Mouse (Mus musculus): Measurements from ENCODE around the gene C2cd4d. TPM values are rescaled to one million over a fixed set of nuclear protein-coding genes. Genes with fewer than 3 reads are reported as not detected.

Gene C2cd4d
- polyA plus RNA-seq, 1 experiment from 2014 or later = 0.34 TPM

- WGBS (ENCODE audit: insufficient replicate concordance) = 28% methylated on average over 13 of the region's 13 CpGs
- Histone ChIP-seq H3K36me3 (replicated peaks; ENCODE audit: insufficient read depth, low read length) (no peaks in the 10 kb centered on the region; the same call in 1 of the 2 replicates), H3K27me3 (ENCODE audit: insufficient read depth, low read length) (no peaks in the 10 kb centered on the region), H3K4me2 (ENCODE audit: low read depth, low read length) (no peak overlapping the region), H3K4me3 (ENCODE audit: low read depth, low read length) (no peak overlapping the region), H3K9me3 (ENCODE audit: low read length) (no peaks in the 10 kb centered on the region), H3K4me1 (ENCODE audit: insufficient read depth) (peaks cover 9% of the 10 kb centered on the region), H3K27ac (ENCODE audit: low read depth) (no peak overlapping the region), H3K9ac (replicated peaks) (no peak overlapping the region)
- DNase-seq = no peak
- no peak for ATAC-seq
- no peak for TF ChIP-seq EP300 (IDR thresholded peaks at IDR 0.05; ENCODE audit: low read depth)
- TF ChIP-seq CTCF (IDR thresholded peaks at IDR 0.05; ENCODE audit: low read depth) = no peak
Observed at GRCm38 (mm10) chr3:94377028-94377923, 15.0 kb downstream of the C2cd4d start.

- no peak for DNase-seq
- WGBS (ENCODE audit: insufficient replicate concordance) = 37% methylated on average over 9 of the region's 9 CpGs
- Histone ChIP-seq H3K4me2 (ENCODE audit: low read depth, low read length) (no peak overlapping the region), H3K9me3 (ENCODE audit: low read length) (no peaks in the 10 kb centered on the region), H3K27me3 (ENCODE audit: insufficient read depth, low read length) (no peaks in the 10 kb centered on the region), H3K9ac (replicated peaks) (no peak overlapping the region), H3K4me3 (ENCODE audit: low read depth, low read length) (no peak overlapping the region), H3K4me1 (ENCODE audit: insufficient read depth) (no peaks in the 10 kb centered on the region), H3K27ac (ENCODE audit: low read depth) (no peak overlapping the region), H3K36me3 (replicated peaks; ENCODE audit: insufficient read depth, low read length) (no peaks in the 10 kb centered on the region; the same call in 1 of the 2 replicates)
- no peak for ATAC-seq
- TF ChIP-seq EP300 (IDR thresholded peaks at IDR 0.05; ENCODE audit: low read depth) = no peak
- TF ChIP-seq CTCF (IDR thresholded peaks at IDR 0.05; ENCODE audit: low read depth) = no peak
Observed at GRCm38 (mm10) chr3:94379831-94380510, 17.7 kb downstream of the C2cd4d start.

DNA sequence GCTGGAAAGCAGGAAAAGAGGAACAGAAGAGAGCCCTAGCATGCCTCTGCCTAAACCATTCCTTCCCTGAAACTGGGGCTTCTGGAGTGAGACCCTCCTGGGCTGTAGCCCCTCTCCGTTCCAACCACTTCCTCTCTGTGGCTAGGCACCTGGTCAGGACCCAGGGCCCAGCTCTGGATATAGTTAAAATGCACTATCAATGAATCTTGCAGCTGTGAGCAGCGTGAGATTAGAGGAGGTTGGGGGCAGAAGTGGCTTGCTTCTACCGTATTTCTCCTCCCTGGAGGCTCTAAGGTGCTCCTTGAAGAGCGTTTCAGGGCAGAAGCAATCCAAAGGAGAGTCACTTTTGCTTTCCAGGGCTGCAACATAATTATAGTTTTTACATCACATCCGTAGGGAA lies 20.1 kb downstream of the C2cd4d start:
- Histone ChIP-seq H3K27me3 (ENCODE audit: insufficient read depth, low read length) (no peaks in the 10 kb centered on the region), H3K9ac (replicated peaks) (no peak overlapping the region), H3K4me3 (ENCODE audit: low read depth, low read length) (no peak overlapping the region), H3K4me2 (ENCODE audit: low read depth, low read length) (no peak overlapping the region), H3K27ac (ENCODE audit: low read depth) (no peak overlapping the region), H3K9me3 (ENCODE audit: low read length) (no peaks in the 10 kb centered on the region), H3K36me3 (replicated peaks; ENCODE audit: insufficient read depth, low read length) (no peaks in the 10 kb centered on the region; the same call in 1 of the 2 replicates), H3K4me1 (ENCODE audit: insufficient read depth) (no peaks in the 10 kb centered on the region)
- no peak for TF ChIP-seq EP300 (IDR thresholded peaks at IDR 0.05; ENCODE audit: low read depth)
- TF ChIP-seq CTCF (IDR thresholded peaks at IDR 0.05; ENCODE audit: low read depth) = no peak
- 41% methylated on average over 5 of the region's 5 CpGs for WGBS (ENCODE audit: insufficient replicate concordance)
- DNase-seq = no peak
- ATAC-seq = no peak

- H3K4me1 ChIP-seq (ENCODE audit: insufficient read depth) = no peaks in the 10 kb centered on the region
- DNase-seq = no peak
- no peaks in the 10 kb centered on the region; the same call in 1 of the 2 replicates for H3K36me3 ChIP-seq (replicated peaks; ENCODE audit: insufficient read depth, low read length)
- ATAC-seq = no peak
- no peaks in the 10 kb centered on the region for H3K27me3 ChIP-seq (ENCODE audit: insufficient read depth, low read length)
- H3K4me3 ChIP-seq (ENCODE audit: low read depth, low read length) = no peak overlapping the region
- no peak overlapping the region for H3K27ac ChIP-seq (ENCODE audit: low read depth)
- H3K9ac ChIP-seq (replicated peaks) = no peak overlapping the region
- WGBS (ENCODE audit: insufficient replicate concordance) = 66% methylated on average over 3 of the region's 3 CpGs
- H3K9me3 ChIP-seq (ENCODE audit: low read length) = no peaks in the 10 kb centered on the region
- H3K4me2 ChIP-seq (ENCODE audit: low read depth, low read length) = no peak overlapping the region
- TF ChIP-seq CTCF (IDR thresholded peaks at IDR 0.05; ENCODE audit: low read depth) (no peak), EP300 (IDR thresholded peaks at IDR 0.05; ENCODE audit: low read depth) (no peak)
Observed at GRCm38 (mm10) chr3:94383476-94383875, 21.2 kb downstream of the C2cd4d start.

DNA sequence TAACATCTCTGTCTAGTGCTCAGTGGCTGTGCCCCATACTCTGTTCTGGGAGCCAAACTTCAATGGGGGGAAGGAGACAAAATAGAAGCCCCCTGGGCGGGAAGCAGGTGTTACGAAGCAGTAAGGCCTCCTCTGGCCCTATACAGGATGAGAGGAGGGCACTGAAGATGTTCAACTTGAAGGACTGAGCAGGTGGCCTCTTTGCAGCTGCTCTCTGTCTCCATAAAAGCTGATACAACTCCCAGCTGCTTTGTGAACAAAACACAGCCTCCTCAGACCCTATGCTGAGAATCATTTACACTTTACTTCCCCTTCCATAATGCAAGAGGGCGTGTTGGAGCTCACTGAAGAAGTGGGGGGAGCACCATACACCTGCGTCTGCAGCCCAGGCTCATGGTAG lies 24.4 kb downstream of the C2cd4d start:
- Histone ChIP-seq H3K9me3 (ENCODE audit: low read length) (no peaks in the 10 kb centered on the region), H3K9ac (replicated peaks) (no peak overlapping the region), H3K36me3 (replicated peaks; ENCODE audit: insufficient read depth, low read length) (no peaks in the 10 kb centered on the region), H3K27me3 (ENCODE audit: insufficient read depth, low read length) (no peaks in the 10 kb centered on the region), H3K27ac (ENCODE audit: low read depth) (no peak overlapping the region), H3K4me2 (ENCODE audit: low read depth, low read length) (no peak overlapping the region), H3K4me3 (ENCODE audit: low read depth, low read length) (no peak overlapping the region), H3K4me1 (ENCODE audit: insufficient read depth) (no peaks in the 10 kb centered on the region)
- 45% methylated on average over 4 of the region's 4 CpGs for WGBS (ENCODE audit: insufficient replicate concordance)
- DNase-seq (no peak), ATAC-seq (no peak)
- TF ChIP-seq EP300 (IDR thresholded peaks at IDR 0.05; ENCODE audit: low read depth) (no peak), CTCF (IDR thresholded peaks at IDR 0.05; ENCODE audit: low read depth) (no peak)

- H3K27me3 ChIP-seq (ENCODE audit: insufficient read depth, low read length) = no peaks in the 10 kb centered on the region
- TF ChIP-seq CTCF (IDR thresholded peaks at IDR 0.05; ENCODE audit: low read depth) = no peak
- no peak for TF ChIP-seq EP300 (IDR thresholded peaks at IDR 0.05; ENCODE audit: low read depth)
- no peak overlapping the region for H3K9ac ChIP-seq (replicated peaks)
- WGBS (ENCODE audit: insufficient replicate concordance) = 74% methylated on average over 10 of the region's 10 CpGs
- no peak overlapping the region for H3K4me2 ChIP-seq (ENCODE audit: low read depth, low read length)
- ATAC-seq (no peak), DNase-seq (no peak)
- H3K4me1 ChIP-seq (ENCODE audit: insufficient read depth) = no peaks in the 10 kb centered on the region
- H3K4me3 ChIP-seq (ENCODE audit: low read depth, low read length) = no peak overlapping the region
- H3K36me3 ChIP-seq (replicated peaks; ENCODE audit: insufficient read depth, low read length) = no peaks in the 10 kb centered on the region
- no peak overlapping the region for H3K27ac ChIP-seq (ENCODE audit: low read depth)
- no peaks in the 10 kb centered on the region for H3K9me3 ChIP-seq (ENCODE audit: low read length)
Observed at GRCm38 (mm10) chr3:94387391-94387790, 25.2 kb downstream of the C2cd4d start.

All from liver, postnatal 0 days (tissue).